Mouse (Mus musculus) limb, embryonic 12.5 days (tissue): ENCODE measurements at regions not wholly inside any gene's neighbourhood (a gene's known extent, or its start where the extent isn't known, plus 50 kb on each side); places are given as distances from the start of the nearest gene placed in this dataset.

Experiments
- ATAC-seq: fragments of 200-750 bp; cut with Nextera tagmentation; 2 replicates; pipeline ENCODE4 v1.8.0; 2017; ENCODE audit warnings: low read depth, moderate TSS enrichment; ENCODE audit not compliant: insufficient number of reproducible peaks, insufficient read depth, low FRiP score, low TSS enrichment
- H3K27ac ChIP-seq: fragments of 300-500 bp; sonication (generic); 2 replicates; pipeline ENCODE4 v1.5.1; 2016; ENCODE audit warnings: mild to moderate bottlenecking, moderate library complexity
- H3K27me3 ChIP-seq: fragments of 300-500 bp; sonication (generic); 2 replicates; pipeline ENCODE4 v1.6.1; 2016; ENCODE audit warnings: mild to moderate bottlenecking, moderate library complexity
- H3K36me3 ChIP-seq: fragments of 300-500 bp; sonication (generic); 2 replicates; pipeline ENCODE4 v1.6.1; 2016; ENCODE audit warnings: mild to moderate bottlenecking, moderate library complexity
- H3K4me1 ChIP-seq: fragments of 300-500 bp; sonication (generic); replicated peaks from 2 replicates; pipeline ENCODE4 v1.6.1; 2016
- H3K4me2 ChIP-seq: fragments of 300-500 bp; sonication (generic); 2 replicates; pipeline ENCODE4 v1.6.1; 2016; ENCODE audit warnings: mild to moderate bottlenecking, moderate library complexity
- H3K4me3 ChIP-seq: fragments of 300-500 bp; sonication (generic); replicated peaks from 2 replicates; pipeline ENCODE4 v1.5.1; 2016; ENCODE audit warnings: mild to moderate bottlenecking
- H3K9ac ChIP-seq: fragments of 300-500 bp; sonication (generic); replicated peaks from 2 replicates; pipeline ENCODE4 v1.6.1; 2016; ENCODE audit warnings: mild to moderate bottlenecking, moderate library complexity
- H3K9me3 ChIP-seq: fragments of 300-500 bp; sonication (generic); 2 replicates; pipeline ENCODE4 v1.6.1; 2016; ENCODE audit warnings: mild to moderate bottlenecking, moderate library complexity
- WGBS: fragments of 180-500 bp; shearing (Covaris S2); methylation state at CpG from one replicate; pipeline ENCODE4 v1.1.7; 2016; 5-methylcytosine and 5-hydroxymethylcytosine counted together

GRCm38 (mm10) chr13:107619430-107619927, 424.8 kb upstream of the Smim15 start:
- peaks cover 18% of the 10 kb centered on the region for H3K4me1 ChIP-seq
- WGBS: 50% methylated on average over 9 of the region's 9 CpGs
- H3K4me3 ChIP-seq: no peak overlapping the region
- no peaks in the 10 kb centered on the region for H3K36me3 ChIP-seq
- no peak overlapping the region for H3K27ac ChIP-seq
- H3K27me3 ChIP-seq: peaks cover 14% of the 10 kb centered on the region
- H3K4me2 ChIP-seq: no peak overlapping the region
- no peak overlapping the region for H3K9ac ChIP-seq
- H3K9me3 ChIP-seq: no peaks in the 10 kb centered on the region
- no peak for ATAC-seq

- Histone ChIP-seq H3K4me3 (no peak overlapping the region), H3K4me1 (peaks cover 18% of the 10 kb centered on the region), H3K4me2 (no peak overlapping the region), H3K9ac (no peak overlapping the region), H3K36me3 (no peaks in the 10 kb centered on the region), H3K9me3 (no peaks in the 10 kb centered on the region), H3K27me3 (peaks cover 14% of the 10 kb centered on the region), H3K27ac (no peak overlapping the region)
- WGBS: 50% methylated on average over 15 of the region's 15 CpGs
- ATAC-seq: no peak
Measured at GRCm38 (mm10) chr13:107618796-107619429, 425.3 kb upstream of the Smim15 start.

- no peak overlapping the region for H3K4me3 ChIP-seq
- 52% methylated on average over 8 of the region's 8 CpGs for WGBS
- peaks cover 14% of the 10 kb centered on the region for H3K27me3 ChIP-seq
- no peak overlapping the region for H3K9ac ChIP-seq
- no peak for ATAC-seq
- H3K4me1 ChIP-seq: peaks cover 18% of the 10 kb centered on the region
- no peaks in the 10 kb centered on the region for H3K36me3 ChIP-seq
- no peaks in the 10 kb centered on the region for H3K9me3 ChIP-seq
- H3K27ac ChIP-seq: no peak overlapping the region
- H3K4me2 ChIP-seq: no peak overlapping the region
Measured at GRCm38 (mm10) chr13:107618369-107618771, 425.9 kb upstream of the Smim15 start.

- Histone ChIP-seq H3K27me3 (peaks cover 14% of the 10 kb centered on the region), H3K4me3 (no peak overlapping the region), H3K27ac (no peak overlapping the region), H3K4me1 (peaks cover 18% of the 10 kb centered on the region), H3K9ac (no peak overlapping the region), H3K4me2 (no peak overlapping the region), H3K36me3 (no peaks in the 10 kb centered on the region), H3K9me3 (no peaks in the 10 kb centered on the region)
- 55% methylated on average over 2 of the region's 2 CpGs for WGBS
- ATAC-seq: no peak
Measured at GRCm38 (mm10) chr13:107617582-107617981, 426.7 kb upstream of the Smim15 start.

- Histone ChIP-seq H3K27ac (no peak overlapping the region), H3K4me2 (no peak overlapping the region), H3K4me3 (no peak overlapping the region), H3K27me3 (peaks cover 14% of the 10 kb centered on the region), H3K9ac (no peak overlapping the region), H3K4me1 (peaks cover 18% of the 10 kb centered on the region), H3K36me3 (no peaks in the 10 kb centered on the region), H3K9me3 (no peaks in the 10 kb centered on the region)
- ATAC-seq: no peak
- WGBS: 73% methylated on average over 4 of the region's 4 CpGs
Measured at GRCm38 (mm10) chr13:107616775-107617174, 427.5 kb upstream of the Smim15 start.

- H3K9ac ChIP-seq: no peak overlapping the region
- H3K9me3 ChIP-seq: 0 out of 2 replicates have a peak, but pooled peaks cover under 1% of the 10 kb centered on the region
- no peak overlapping the region for H3K27ac ChIP-seq
- no peak overlapping the region for H3K4me3 ChIP-seq
- no peaks in the 10 kb centered on the region for H3K27me3 ChIP-seq
- H3K4me1 ChIP-seq: no peaks in the 10 kb centered on the region
- no peak for ATAC-seq
- no peaks in the 10 kb centered on the region for H3K36me3 ChIP-seq
- WGBS: 78% methylated on average over 3 of the region's 3 CpGs
- H3K4me2 ChIP-seq: no peak overlapping the region
Measured at GRCm38 (mm10) chr13:107608996-107609503, 435.2 kb upstream of the Smim15 start.

GRCm38 (mm10) chr13:107607294-107607693, 437.0 kb upstream of the Smim15 start:
- H3K27ac ChIP-seq: no peak overlapping the region
- no peaks in the 10 kb centered on the region for H3K27me3 ChIP-seq
- peaks cover 8% of the 10 kb centered on the region for H3K9me3 ChIP-seq
- H3K36me3 ChIP-seq: no peaks in the 10 kb centered on the region
- no peaks in the 10 kb centered on the region for H3K4me1 ChIP-seq
- ATAC-seq: no peak
- no peak overlapping the region for H3K4me2 ChIP-seq
- 83% methylated on average over 4 of the region's 4 CpGs for WGBS
- no peak overlapping the region for H3K4me3 ChIP-seq
- H3K9ac ChIP-seq: no peak overlapping the region

- no peak overlapping the region for H3K27ac ChIP-seq
- H3K4me1 ChIP-seq: peaks cover 16% of the 10 kb centered on the region
- H3K36me3 ChIP-seq: no peaks in the 10 kb centered on the region
- no peak overlapping the region for H3K4me2 ChIP-seq
- H3K27me3 ChIP-seq: no peaks in the 10 kb centered on the region
- no peak overlapping the region for H3K9ac ChIP-seq
- H3K9me3 ChIP-seq: peaks cover 8% of the 10 kb centered on the region
- ATAC-seq: no peak; the same call in 1 of the 2 replicates
- no peak overlapping the region for H3K4me3 ChIP-seq
- WGBS: 21% methylated on average over 5 of the region's 5 CpGs
Measured at GRCm38 (mm10) chr13:107602149-107602548, 442.1 kb upstream of the Smim15 start.

- no peaks in the 10 kb centered on the region for H3K36me3 ChIP-seq
- no peak overlapping the region for H3K9ac ChIP-seq
- no peak for ATAC-seq
- 86% methylated on average over 4 of the region's 4 CpGs for WGBS
- H3K27me3 ChIP-seq: no peaks in the 10 kb centered on the region
- H3K9me3 ChIP-seq: peaks cover 8% of the 10 kb centered on the region
- H3K27ac ChIP-seq: no peak overlapping the region
- no peak overlapping the region for H3K4me3 ChIP-seq
- peak overlapping the region; percentile 39 for H3K4me2 ChIP-seq
- peaks cover 16% of the 10 kb centered on the region for H3K4me1 ChIP-seq
Measured at GRCm38 (mm10) chr13:107601132-107601439, 443.2 kb upstream of the Smim15 start.

GRCm38 (mm10) chr13:107600331-107601131, 443.7 kb upstream of the Smim15 start:
- H3K9ac ChIP-seq: 0 out of 2 replicates have a peak overlapping the region, but pooled peaks have one; percentile 31
- no peaks in the 10 kb centered on the region for H3K36me3 ChIP-seq
- H3K4me2 ChIP-seq: peak overlapping the region; percentile 39
- peak; percentile 52; the same call in 1 of the 2 replicates for ATAC-seq
- no peak overlapping the region for H3K4me3 ChIP-seq
- WGBS: 36% methylated on average over 22 of the region's 22 CpGs
- no peaks in the 10 kb centered on the region for H3K27me3 ChIP-seq
- peaks cover 8% of the 10 kb centered on the region for H3K9me3 ChIP-seq
- no peak overlapping the region for H3K27ac ChIP-seq
- H3K4me1 ChIP-seq: peaks cover 16% of the 10 kb centered on the region

- Histone ChIP-seq H3K4me1 (peaks cover 16% of the 10 kb centered on the region), H3K4me3 (no peak overlapping the region), H3K27ac (no peak overlapping the region), H3K36me3 (no peaks in the 10 kb centered on the region), H3K4me2 (no peak overlapping the region), H3K27me3 (no peaks in the 10 kb centered on the region), H3K9me3 (peaks cover 8% of the 10 kb centered on the region), H3K9ac (no peak overlapping the region)
- WGBS: 57% methylated on average over 4 of the region's 4 CpGs
- ATAC-seq: no peak
Measured at GRCm38 (mm10) chr13:107599094-107599644, 445.1 kb upstream of the Smim15 start.
